Comparison of ENCODE assay signal across 8 mouse cellular contexts in the genomic region with DNA sequence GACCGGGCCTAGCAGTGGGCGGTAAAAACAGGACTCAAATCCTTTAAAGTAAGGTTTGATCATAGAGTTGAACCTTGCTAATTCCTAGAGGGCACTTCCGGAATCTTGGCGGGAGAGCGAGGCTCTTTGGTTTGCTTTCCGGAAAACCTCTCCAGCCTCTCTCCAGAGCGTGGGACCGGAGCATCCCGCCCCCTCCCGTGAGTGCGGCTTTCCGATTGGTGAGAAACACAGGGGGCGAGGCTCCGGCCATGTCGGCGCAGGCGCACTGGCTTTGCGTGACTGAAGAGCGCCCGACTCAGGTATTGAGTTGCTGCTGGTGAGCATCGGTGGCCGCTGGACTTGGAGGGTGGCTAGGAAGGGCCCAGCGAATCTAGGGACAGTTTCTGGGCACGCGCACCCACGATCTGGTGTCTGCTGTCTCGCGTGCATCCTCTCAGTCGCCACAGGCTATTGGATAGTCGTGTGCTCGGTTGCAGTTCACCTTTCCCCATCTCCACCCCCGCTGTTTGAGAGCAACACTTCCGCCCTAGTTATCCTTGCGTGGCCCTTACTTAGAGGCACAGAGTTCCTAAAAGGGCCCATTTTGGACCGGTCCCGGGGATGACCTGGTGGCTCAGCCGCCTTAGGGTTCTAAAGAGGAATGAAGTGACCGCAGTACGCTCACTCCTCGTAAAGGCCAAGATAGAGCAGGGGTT. TPM values are rescaled to one million over a fixed set of nuclear protein-coding genes. Genes with fewer than 3 reads are reported as not detected.
DNase-seq lines count a peak whose midpoint lies in the region; ATAC-seq and TF ChIP-seq lines count a peak whose summit lies in the region.

A gene (plus strand): TSS at position 237 of the 695 bp plus-strand sequence.

- H3K27ac ChIP-seq in forebrain, embryonic 10.5 days: peak within 1 kb of the TSS; percentile 83
- H3K27ac ChIP-seq in heart, embryonic 15.5 days: peak within 1 kb of the TSS; percentile 48; the same call in 1 of the 2 replicates
- no peak within 1 kb of the TSS for H3K27ac ChIP-seq in liver, embryonic 14.5 days
- no peak within 1 kb of the TSS for H3K27ac ChIP-seq in neural tube, embryonic 11.5 days (ENCODE audit: low read depth, low read length)
- H3K27ac ChIP-seq in stomach, postnatal 0 days (replicated peaks): peak within 1 kb of the TSS; percentile 73

- no peak for TF ChIP-seq EP300 in liver, embryonic 14.5 days (IDR thresholded peaks at IDR 0.05; ENCODE audit: low read depth)
- no peak for TF ChIP-seq EP300 in stomach, postnatal 0 days (optimal IDR thresholded peaks at IDR 0.05)

- H3K4me3 ChIP-seq in forebrain, embryonic 10.5 days: peak within 1 kb of the TSS; percentile 63
- peak within 1 kb of the TSS; percentile 67 for H3K4me3 ChIP-seq in heart, embryonic 15.5 days
- H3K4me3 ChIP-seq in liver, embryonic 14.5 days (ENCODE audit: insufficient read depth in 1 of 2, low read depth in 2 of 2, low read length in 2 of 2): peak within 1 kb of the TSS; percentile 66 to 68
- H3K4me3 ChIP-seq in neural tube, embryonic 11.5 days (ENCODE audit: low read depth, low read length): peak within 1 kb of the TSS; percentile 70
- peak within 1 kb of the TSS; percentile 68 for H3K4me3 ChIP-seq in stomach, postnatal 0 days (ENCODE audit: low read depth, low read length)

- H3K4me2 ChIP-seq in heart, embryonic 15.5 days: peak within 1 kb of the TSS; percentile 89
- peak within 1 kb of the TSS; percentile 78 for H3K4me2 ChIP-seq in liver, embryonic 14.5 days (ENCODE audit: low read depth)
- peak within 1 kb of the TSS; percentile 91 for H3K4me2 ChIP-seq in neural tube, embryonic 11.5 days (ENCODE audit: low read depth)
- peak within 1 kb of the TSS; percentile 75 for H3K4me2 ChIP-seq in stomach, postnatal 0 days (replicated peaks; ENCODE audit: low read depth)

- no peaks in the 10 kb centered on the region for H3K9me3 ChIP-seq in forebrain, embryonic 10.5 days
- no peaks in the 10 kb centered on the region for H3K9me3 ChIP-seq in heart, embryonic 15.5 days (replicated peaks)
- no peaks in the 10 kb centered on the region for H3K9me3 ChIP-seq in liver, embryonic 14.5 days (ENCODE audit: control insufficient read depth, low read length)
- H3K9me3 ChIP-seq in neural tube, embryonic 11.5 days (ENCODE audit: control insufficient read depth, low read length): no peaks in the 10 kb centered on the region
- no peaks in the 10 kb centered on the region for H3K9me3 ChIP-seq in stomach, postnatal 0 days (ENCODE audit: control insufficient read depth, low read length)

- peak; percentile 99 for ATAC-seq in heart, embryonic 15.5 days (replicated peaks; ENCODE audit: insufficient number of reproducible peaks, insufficient read depth, low FRiP score, low read depth)
- ATAC-seq in liver, embryonic 14.5 days (ENCODE audit: insufficient read depth): peak; percentile 96
- peak; percentile 97 for ATAC-seq in neural tube, embryonic 11.5 days (ENCODE audit: insufficient read depth, low FRiP score, low TSS enrichment)
- ATAC-seq in stomach, postnatal 0 days (ENCODE audit: low FRiP score, low TSS enrichment): peak; percentile 98

- peak; percentile 17; the same call in 1 of the 2 replicates for TF ChIP-seq CTCF in liver, embryonic 14.5 days (IDR thresholded peaks at IDR 0.05; ENCODE audit: low read depth)
- TF ChIP-seq CTCF in stomach, postnatal 0 days (IDR thresholded peaks at IDR 0.05; ENCODE audit: low read depth): no peak

- 4% methylated on average over 40 of the region's 40 CpGs for WGBS in forebrain, embryonic 10.5 days
- 3% methylated on average over 40 of the region's 40 CpGs for WGBS in heart, embryonic 15.5 days
- 3% methylated on average over 40 of the region's 40 CpGs for WGBS in liver, embryonic 14.5 days (ENCODE audit: insufficient replicate concordance)
- WGBS in neural tube, embryonic 11.5 days: 3% methylated on average over 40 of the region's 40 CpGs
- WGBS in stomach, postnatal 0 days: 2% methylated on average over 40 of the region's 40 CpGs

- DNase-seq in CD8-positive naive resting alpha-beta T cell, adult 2 months (ENCODE audit: low read depth in 2 of 2, low spot score in 2 of 2): peak; percentile 95 to 97
- peak; percentile 95 for DNase-seq in c-Kit-positive CD71-negative TER-119-negative erythroid progenitor cells, embryonic 14.5 days (ENCODE audit: low read depth)
- DNase-seq in forebrain, embryonic 10.5 days (ENCODE audit: extremely low spot score, low spot score): peak; percentile 98
- peak; percentile 97 to 99 for DNase-seq in kidney, postnatal 25 days
- peak; percentile 93 to 95 (median 95) for DNase-seq in liver, embryonic 14.5 days (ENCODE audit: low read depth in 3 of 3, low spot score in 3 of 3)
- peak; percentile 99 for DNase-seq in neural tube, embryonic 11.5 days (ENCODE audit: low spot score)
- DNase-seq in stomach, postnatal 0 days (ENCODE audit: low spot score): peak; percentile 98

- H3K27me3 ChIP-seq in forebrain, embryonic 10.5 days (ENCODE audit: poor library complexity, severe bottlenecking): peaks cover 21% of the 10 kb centered on the region
- H3K27me3 ChIP-seq in heart, embryonic 15.5 days: peaks cover 19% of the 10 kb centered on the region
- H3K27me3 ChIP-seq in liver, embryonic 14.5 days (ENCODE audit: control insufficient read depth, insufficient read depth, low read length): no peaks in the 10 kb centered on the region
- no peaks in the 10 kb centered on the region for H3K27me3 ChIP-seq in neural tube, embryonic 11.5 days (ENCODE audit: control insufficient read depth, insufficient read depth, low read length)
- no peaks in the 10 kb centered on the region for H3K27me3 ChIP-seq in stomach, postnatal 0 days (ENCODE audit: control insufficient read depth, insufficient read depth, low read length)

- H3K9ac ChIP-seq in heart, embryonic 15.5 days: peak within 1 kb of the TSS; percentile 64
- peak within 1 kb of the TSS; percentile 47 for H3K9ac ChIP-seq in liver, embryonic 14.5 days (replicated peaks)
- H3K9ac ChIP-seq in neural tube, embryonic 11.5 days (ENCODE audit: low read length): peak within 1 kb of the TSS; percentile 81
- H3K9ac ChIP-seq in stomach, postnatal 0 days (ENCODE audit: low read length): peak within 1 kb of the TSS; percentile 71

- peaks cover 12% of the 10 kb centered on the region for H3K4me1 ChIP-seq in forebrain, embryonic 10.5 days
- H3K4me1 ChIP-seq in heart, embryonic 15.5 days (replicated peaks): peaks cover 7% of the 10 kb centered on the region
- H3K4me1 ChIP-seq in liver, embryonic 14.5 days (replicated peaks; ENCODE audit: control insufficient read depth in 2 of 2, insufficient read depth in 2 of 2, low read length in 1 of 2): peaks cover 5 to 9% of the 10 kb centered on the region in 2 experiments; a peak in 3 of 4 replicates
- peaks cover 7% of the 10 kb centered on the region for H3K4me1 ChIP-seq in neural tube, embryonic 11.5 days (ENCODE audit: control insufficient read depth, insufficient read depth, low read length)
- H3K4me1 ChIP-seq in stomach, postnatal 0 days (replicated peaks; ENCODE audit: control insufficient read depth, insufficient read depth): 0 out of 2 replicates have a peak, but pooled peaks cover 3% of the 10 kb centered on the region

- peaks cover 32% of the 10 kb centered on the region for H3K36me3 ChIP-seq in forebrain, embryonic 10.5 days (replicated peaks)
- peaks cover 8% of the 10 kb centered on the region; the same call in 1 of the 2 replicates for H3K36me3 ChIP-seq in heart, embryonic 15.5 days
- no peaks in the 10 kb centered on the region for H3K36me3 ChIP-seq in liver, embryonic 14.5 days (replicated peaks; ENCODE audit: control insufficient read depth, insufficient read depth, low read depth)
- H3K36me3 ChIP-seq in neural tube, embryonic 11.5 days (ENCODE audit: control insufficient read depth, insufficient read depth, low read length): no peaks in the 10 kb centered on the region; the same call in 1 of the 2 replicates
- peaks cover 8% of the 10 kb centered on the region for H3K36me3 ChIP-seq in stomach, postnatal 0 days (ENCODE audit: control insufficient read depth, insufficient read depth, low read length)

RNA-seq across cellular contexts. Expression of the gene that starts here (rescaled TPM):
- polyA plus RNA-seq in forebrain, embryonic 10.5 days (2016; fragmentation: Nextera tagmentation; extraction: Ambion mirVana): 14.9 and 19.7 TPM in 2 replicates
- 10.6 and 10.8 TPM in 2 replicates for polyA plus RNA-seq in heart, embryonic 15.5 days (2015; fragmentation: Nextera tagmentation; extraction: Ambion mirVana)
- 3.8 and 3.9 TPM in 2 replicates for polyA plus RNA-seq in liver, embryonic 14.5 days (2012; rRNA removed)
- 4.3 and 5.8 TPM in 2 replicates for polyA plus RNA-seq in liver, embryonic 14.5 days (2014; fragmentation: Nextera tagmentation; extraction: Ambion mirVana)
- polyA plus RNA-seq in neural tube, embryonic 11.5 days (2014; fragmentation: Nextera tagmentation; extraction: Ambion mirVana): 11.5 and 12.5 TPM in 2 replicates
- polyA plus RNA-seq in stomach, postnatal 0 days (2015; fragmentation: Nextera tagmentation; extraction: Ambion mirVana): 5.9 and 7.3 TPM in 2 replicates

Comparison
In these comparisons a context has a peak if more than half of its experiments do, and no peak if none do; other contexts are left out.
1. H3K27ac ChIP-seq: peak in forebrain, embryonic 10.5 days (single experiment), heart, embryonic 15.5 days (single experiment) and stomach, postnatal 0 days (single experiment); none in liver, embryonic 14.5 days (single experiment) and neural tube, embryonic 11.5 days (single experiment).
2. Peak in every context shown above with its lines, with median percentiles within 50 percentile points of each other: DNase-seq, H3K4me3 ChIP-seq, ATAC-seq, H3K4me2 ChIP-seq and H3K9ac ChIP-seq.